Mouse (Mus musculus) stomach, postnatal 0 days (tissue): ENCODE results near the gene Ccn1.

Source experiments
- CTCF ChIP-seq: IDR thresholded peaks from 2 replicates; pipeline ENCODE4 v1.5.1; 2016; ENCODE audit warnings: antibody characterized with exemption, low read depth, mild to moderate bottlenecking, moderate library complexity
- EP300 ChIP-seq: optimal IDR thresholded peaks from 2 replicates; pipeline ENCODE3; 2016; ENCODE audit warnings: antibody characterized with exemption

GRCm38 (mm10) chr3:145626063-145626462, 23.7 kb downstream of the Ccn1 start:
- TF ChIP-seq CTCF (no peak), EP300 (no peak)
